ENCODE assay signal across 15 mouse cellular contexts in the genomic region with DNA sequence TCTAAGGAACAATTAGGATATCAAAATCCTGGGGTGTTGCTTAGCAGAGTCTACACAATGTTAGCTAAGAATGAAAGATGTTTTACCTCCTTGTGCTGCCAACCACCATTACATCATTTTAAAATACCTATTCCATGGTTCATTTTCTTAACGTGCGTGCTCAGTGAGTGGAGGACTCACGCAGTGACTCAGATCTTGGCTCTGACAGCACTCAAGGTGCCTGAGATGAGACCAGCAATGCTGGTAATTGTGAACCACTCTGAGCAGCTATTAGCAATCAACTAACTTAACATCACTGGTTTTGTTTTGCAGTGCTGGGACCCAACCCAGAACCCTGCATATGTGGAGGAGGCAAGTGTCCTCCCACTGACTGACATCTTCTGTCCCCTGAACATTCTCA.
"Had no signal": no experiment of that assay in that cellular context is flagged by ENCODE, and none has a peak within 500 bp of the region (broad histone marks: within the 10 kb centered on the region; RNA-seq: fewer than 3 reads in every experiment).

No protein-coding gene starts in this region.

- H3K4me3 ChIP-seq: layer of hippocampus, adult 2 months; left cerebral cortex, adult 2 months; liver, embryonic 13.5 days; midbrain, embryonic 12.5 days; midbrain, embryonic 15.5 days; neural tube, embryonic 13.5 days had no signal

- H3K4me2 ChIP-seq: liver, embryonic 13.5 days; lung, embryonic 14.5 days; midbrain, embryonic 12.5 days; midbrain, embryonic 15.5 days; neural tube, embryonic 13.5 days had no signal

- H3K27ac ChIP-seq: kidney, postnatal 0 days; layer of hippocampus, adult 2 months; left cerebral cortex, adult 2 months; liver, embryonic 13.5 days; midbrain, embryonic 12.5 days; midbrain, embryonic 15.5 days; neural tube, embryonic 13.5 days had no signal

- H3K9me3 ChIP-seq: liver, embryonic 13.5 days; midbrain, embryonic 12.5 days; midbrain, embryonic 15.5 days; neural tube, embryonic 13.5 days had no signal

- ATAC-seq: midbrain, embryonic 15.5 days had no signal

- DNase-seq: kidney, adult 2 months; kidney, postnatal 25 days; layer of hippocampus, adult 9-11 months; liver, embryonic 13.5 days; lung, embryonic 14.5 days; lung, postnatal 10 days; lung, postnatal 36 days; thymus, adult 18-20 months; thymus, postnatal 36 days had no signal

- H3K27me3 ChIP-seq: liver, embryonic 13.5 days; midbrain, embryonic 12.5 days; midbrain, embryonic 15.5 days; neural tube, embryonic 13.5 days had no signal

- H3K4me1 ChIP-seq: midbrain, embryonic 12.5 days had no signal
